Mouse (Mus musculus) adrenal gland, postnatal 25 days (tissue): ENCODE results near the gene Arhgef6. TPM values are rescaled to one million over a fixed set of nuclear protein-coding genes. Genes with fewer than 3 reads are reported as not detected.

ENCODE experiments used
- DNase-seq: peaks from one replicate; pipeline ENCODE4 v3.0.0; 2021; ENCODE audit warnings: mixed read lengths
- total RNA-seq: library from RNA; stranded (reverse); gene quantifications from 2 replicates; pipeline ENCODE4 v1.2.3, GENCODE M21; 2021

Arhgef6 gene
- total RNA-seq, 1 experiment from 2014 or later: 52.8 TPM

DNA sequence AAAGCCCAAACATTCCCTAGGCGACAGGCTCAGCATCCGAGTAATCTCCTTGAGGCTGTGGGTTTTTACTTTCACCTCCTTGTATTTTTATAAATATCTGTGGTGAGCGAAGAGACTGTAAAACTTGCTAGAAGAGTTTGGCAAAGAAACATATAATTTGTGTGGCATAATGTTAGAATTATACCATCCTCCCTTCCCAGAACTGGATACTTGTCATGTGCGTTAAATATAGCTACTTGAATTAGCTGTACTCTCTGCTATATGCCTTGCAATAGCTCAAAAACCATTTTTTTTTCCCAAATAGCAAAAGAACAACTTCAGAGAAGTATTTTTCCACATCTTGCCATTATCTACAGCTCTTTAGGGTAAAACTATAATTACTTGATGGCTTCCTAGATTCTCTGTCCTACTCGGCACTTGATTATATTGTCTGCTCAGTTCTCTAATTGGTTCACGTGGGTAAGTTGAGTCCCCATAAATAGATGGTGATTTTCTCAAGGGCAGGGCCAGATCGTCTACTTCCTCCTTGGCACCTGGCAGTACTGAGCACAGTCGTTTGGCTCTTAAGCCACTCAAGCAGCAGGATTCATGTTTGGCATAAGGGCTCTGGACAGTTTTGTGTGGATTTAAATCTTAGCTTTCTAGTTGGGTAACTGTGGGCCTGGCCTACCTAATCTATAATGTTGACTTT, 35.2 kb downstream of the Arhgef6 start:
- no peak for DNase-seq

DNA sequence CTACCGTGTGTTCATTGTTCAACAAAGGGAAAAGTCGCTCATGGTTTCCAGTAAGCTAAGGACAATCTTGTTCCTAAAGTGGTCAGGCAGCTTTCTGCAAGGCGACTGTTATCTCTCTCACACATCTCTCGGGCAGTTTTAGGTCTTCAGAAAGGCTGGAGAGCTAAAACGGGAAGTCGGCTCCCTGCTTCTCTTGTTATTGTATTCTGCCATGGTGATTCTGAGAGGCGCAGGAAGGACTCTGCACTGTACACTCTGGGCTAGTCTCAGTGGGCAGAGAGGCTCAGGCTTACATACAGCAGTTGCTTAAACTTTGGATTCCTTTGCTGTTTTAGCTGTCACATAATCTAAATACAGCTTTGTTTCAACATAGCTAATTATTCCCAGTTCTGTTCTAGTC, 39.6 kb downstream of the Arhgef6 start:
- DNase-seq: no peak

DNA sequence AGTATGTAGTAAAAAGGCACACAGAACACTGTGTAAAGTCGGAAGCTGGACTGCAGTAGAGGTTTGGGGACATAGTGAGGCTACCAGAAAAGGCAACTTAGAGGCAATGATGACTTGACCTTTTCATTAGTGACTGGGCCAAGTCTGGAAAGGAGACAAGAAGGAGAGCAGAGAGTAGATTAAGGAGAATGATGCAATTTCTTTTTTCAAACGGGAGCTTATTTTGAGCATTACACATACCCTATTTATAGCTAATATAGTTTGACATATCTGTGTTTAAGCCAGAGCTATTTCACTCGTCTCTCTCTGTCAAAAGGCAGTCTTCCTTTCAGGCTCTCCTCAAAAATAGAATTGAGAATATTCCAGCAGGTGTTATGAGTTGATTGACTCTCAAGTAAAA, 50.1 kb downstream of the Arhgef6 start:
- no peak for DNase-seq

DNA sequence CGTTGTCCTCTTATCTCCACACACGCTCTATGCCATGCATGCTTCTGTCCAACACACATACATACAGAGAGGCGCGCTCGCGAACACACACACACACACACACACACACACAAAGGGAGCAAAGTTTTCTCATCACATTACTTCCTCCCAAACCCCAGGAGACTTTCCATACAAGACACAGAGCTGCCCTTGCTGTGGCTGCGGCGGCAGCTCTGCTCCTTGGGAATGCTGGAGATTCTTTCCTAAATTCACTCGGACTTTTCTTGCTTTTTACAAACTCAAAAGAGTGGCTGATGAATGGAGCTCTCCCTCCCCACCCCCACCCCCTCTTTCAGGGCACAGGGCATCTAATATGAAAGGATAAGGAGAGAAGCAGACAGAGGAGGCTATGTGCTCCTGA, 52.2 kb downstream of the Arhgef6 start:
- DNase-seq: no peak

DNA sequence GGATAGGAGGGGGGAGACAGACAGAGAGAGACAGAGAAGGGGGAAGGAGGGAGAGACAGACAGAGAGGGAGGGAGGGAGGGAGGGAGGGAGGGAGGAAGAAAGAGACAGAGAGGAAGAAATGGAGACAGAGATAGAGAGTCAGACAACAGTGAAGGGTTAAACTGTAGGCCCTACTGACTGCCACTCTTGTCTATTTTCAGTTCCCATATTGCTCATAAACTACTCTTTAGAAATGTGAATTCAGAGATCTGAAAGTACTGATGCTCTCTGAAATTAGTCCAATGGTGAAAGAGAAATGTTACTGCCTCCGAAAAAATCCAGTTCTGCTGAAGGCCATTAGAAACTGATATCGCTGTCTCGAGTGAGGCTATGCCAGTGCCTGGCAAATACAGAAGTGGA, 56.3 kb downstream of the Arhgef6 start:
- DNase-seq: no peak

DNA sequence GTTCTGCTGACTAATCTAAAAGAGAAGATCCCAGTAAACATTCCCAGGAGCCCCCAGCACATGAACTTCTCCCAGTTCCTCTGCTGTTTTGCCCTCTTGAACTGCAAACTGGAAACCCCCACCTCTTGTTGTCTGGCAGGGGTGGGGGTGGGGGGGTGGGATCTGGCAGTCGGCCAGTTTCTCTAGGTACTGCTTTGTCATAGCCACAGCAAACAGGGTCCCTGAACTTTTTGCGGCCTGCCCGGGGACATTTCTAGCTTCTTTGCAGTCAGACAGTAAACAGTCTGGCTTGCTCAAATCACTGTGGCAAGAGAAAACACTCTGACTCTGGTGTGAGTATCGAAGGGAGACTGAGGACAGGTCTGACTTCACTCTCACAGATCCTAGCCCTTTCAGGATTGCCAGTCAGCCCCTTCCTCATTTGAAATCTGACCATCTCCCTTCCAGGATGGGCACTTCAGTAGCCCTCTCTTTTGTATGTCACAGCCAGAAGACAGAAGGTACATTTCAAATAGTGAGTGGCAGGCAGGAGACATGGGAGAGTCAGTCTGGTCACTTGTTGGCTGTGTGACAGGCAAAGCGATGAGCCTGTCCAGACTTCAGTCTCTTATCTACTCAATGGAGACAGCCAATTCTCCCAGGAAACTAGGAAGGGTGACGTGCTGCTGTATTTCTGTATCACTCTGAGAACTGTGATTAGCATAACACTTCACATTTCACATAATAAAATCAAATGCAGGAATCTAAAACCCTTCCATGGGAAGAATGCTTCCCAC, 60.8 kb downstream of the Arhgef6 start:
- DNase-seq: no peak

DNA sequence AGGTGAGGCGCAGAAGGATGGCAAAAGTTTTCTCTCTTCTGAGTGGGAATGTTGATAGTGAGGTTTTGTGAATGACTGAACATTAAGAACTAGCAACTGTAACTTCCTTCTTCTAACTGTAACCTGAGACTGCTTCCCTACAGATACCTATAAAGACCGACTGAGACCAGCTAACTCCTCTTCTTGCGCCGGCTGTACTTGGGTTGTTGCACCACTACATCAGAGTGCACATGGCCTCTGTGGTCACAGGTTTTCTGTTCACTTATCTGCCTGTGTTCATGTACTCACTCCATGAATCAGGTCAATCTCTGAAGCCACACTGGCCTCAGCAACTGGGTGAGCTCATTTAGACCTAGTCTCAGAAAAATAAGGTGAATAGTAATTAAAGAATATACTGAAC, 75.0 kb downstream of the Arhgef6 start:
- DNase-seq: no peak

DNA sequence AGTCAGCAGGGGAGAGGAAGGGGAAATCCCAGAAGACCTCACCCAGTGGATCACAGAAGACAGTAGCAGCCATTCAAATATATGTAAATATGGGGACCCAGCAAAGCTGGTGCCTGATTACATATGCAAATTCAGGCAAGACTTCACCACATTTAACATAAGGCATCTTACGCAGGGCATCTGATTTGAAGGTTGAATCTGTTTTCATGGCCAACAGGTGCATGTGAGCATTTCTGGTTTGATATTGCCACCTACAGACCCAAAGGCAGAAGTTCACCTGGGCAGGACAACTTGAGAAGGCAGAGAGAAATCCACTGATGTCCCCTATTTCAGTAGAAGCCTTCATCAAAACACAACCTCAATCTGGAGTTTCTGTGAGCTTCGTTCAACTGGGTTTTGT, 77.8 kb downstream of the Arhgef6 start:
- DNase-seq: no peak

DNA sequence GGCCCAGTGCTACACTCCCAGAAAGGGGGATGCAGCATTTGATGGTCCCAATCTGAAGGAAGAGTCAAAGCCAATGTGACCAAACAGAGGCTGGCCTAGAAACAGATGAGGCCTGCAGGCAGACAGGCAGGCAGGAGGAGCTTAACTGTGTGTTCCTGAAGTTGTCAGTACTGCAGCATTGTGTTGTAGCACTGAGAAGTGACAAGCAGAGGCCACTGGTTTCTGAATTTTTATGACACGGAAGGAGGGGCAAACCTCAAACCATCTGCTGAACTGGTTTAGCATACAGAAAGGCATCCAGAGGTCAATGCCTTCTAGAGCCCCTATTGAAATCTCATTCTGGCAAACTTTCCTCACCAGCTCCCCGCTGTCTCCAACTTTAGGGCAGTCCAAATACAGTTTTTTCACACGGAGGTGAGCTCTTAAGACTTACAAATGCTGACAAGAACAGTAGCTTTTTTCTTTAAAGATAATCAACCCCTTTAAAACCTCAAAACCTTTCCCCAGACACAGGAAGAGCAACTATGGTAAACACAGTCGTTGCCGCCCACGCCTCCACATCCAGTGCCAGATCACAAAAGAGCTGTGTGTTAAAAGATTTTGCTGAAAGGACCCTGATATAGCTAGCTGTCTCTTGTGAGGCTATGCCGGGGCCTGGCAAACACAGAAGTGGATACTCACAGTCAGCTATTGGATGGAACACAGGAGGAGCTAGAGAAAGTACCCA, 85.0 kb downstream of the Arhgef6 start:
- no peak for DNase-seq

DNA sequence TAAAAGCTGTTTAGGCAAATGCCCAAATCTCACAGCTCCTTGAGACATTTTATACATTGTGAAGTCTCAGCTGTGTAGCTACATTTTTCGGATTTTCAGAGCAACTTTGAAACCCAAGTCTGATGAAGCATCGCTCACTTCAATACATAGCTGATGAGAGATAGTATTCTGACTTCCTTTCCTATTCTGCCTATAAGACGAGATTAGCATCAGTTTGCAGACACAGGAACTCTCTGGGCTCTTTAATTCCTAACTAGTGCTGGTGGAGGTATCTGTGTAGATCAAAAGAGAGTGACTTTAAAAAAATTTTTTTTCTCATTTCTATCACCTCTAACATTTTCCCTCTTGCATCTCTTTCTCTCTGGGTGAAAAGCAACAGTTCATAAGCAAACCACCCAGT, 100.0 kb downstream of the Arhgef6 start:
- DNase-seq: no peak

DNA sequence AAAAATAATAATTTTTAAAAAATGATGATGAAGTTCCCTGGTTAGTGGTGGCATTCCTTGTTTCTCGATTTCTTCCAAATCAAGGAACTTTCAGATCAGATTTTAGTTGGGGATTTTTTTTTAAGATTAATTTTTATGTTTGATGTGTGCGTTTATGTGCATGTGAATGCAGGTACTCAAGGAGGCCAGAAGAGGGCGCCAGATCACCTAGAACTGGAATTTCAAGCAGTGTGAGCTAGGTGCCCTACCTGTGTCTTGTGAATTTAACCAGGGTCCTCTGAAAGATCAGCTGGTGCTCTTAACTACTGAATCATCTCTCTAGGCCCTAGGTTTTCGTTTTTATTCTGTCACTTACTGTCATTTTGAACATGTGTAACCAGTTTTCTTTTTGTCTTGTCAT, 102.5 kb downstream of the Arhgef6 start:
- no peak for DNase-seq

DNA sequence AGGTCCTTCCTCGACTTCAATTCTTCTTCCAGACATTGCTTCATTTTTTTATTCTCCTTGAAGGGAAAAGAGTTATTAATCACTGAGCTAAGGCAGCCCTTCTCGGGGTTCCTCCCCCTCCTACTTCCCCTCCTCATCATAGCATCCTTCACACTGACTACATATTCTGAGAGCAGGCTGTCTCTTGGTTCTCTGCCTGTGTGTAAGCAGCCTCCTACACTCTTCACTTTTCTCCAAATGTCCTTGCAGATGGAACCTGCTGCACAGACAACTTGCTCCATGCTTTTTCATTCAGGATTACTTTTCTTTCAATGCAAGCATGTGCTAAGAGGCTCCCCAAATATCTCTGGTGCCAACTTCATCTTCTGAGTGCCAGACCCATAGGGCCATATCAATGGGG, 104.9 kb downstream of the Arhgef6 start:
- no peak for DNase-seq

DNA sequence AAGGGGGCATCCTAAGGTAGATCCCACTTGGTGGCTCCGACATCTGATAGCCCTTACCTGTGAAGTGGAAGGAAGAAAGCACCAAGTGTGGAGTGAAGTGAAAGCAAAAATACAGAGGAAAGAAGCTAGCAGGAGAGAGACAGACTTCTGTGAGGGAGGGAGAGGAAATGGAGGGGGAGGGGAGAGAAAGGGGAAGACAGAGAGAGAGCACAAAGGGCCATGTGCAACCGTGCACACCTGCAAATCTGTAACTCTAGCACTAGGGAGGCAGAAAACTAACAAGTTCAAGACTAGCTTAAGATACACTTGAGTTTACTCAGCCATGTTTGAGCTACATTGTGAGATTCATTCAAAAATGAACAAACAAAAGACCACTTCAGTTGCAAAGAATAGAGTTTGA, 110.4 kb downstream of the Arhgef6 start:
- no peak for DNase-seq

DNA sequence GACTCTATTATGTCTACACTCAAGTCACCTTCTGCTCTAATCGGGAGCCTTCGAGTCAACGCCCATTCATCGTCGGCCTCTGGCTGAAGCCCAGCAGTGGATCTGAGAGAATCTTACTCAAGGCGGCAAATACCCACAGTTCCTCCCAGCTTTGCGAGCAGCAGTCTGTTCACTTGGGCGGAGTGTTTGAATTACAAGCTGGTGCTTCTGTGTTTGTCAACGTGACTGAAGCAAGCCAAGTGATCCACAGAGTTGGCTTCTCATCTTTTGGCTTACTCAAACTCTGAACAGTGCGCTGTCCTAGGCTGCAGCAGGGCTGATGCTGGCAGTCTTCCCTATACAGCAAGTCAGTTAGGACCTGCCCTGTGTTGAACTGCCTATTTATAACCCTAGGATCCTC, 115.2 kb downstream of the Arhgef6 start:
- no peak for DNase-seq

DNA sequence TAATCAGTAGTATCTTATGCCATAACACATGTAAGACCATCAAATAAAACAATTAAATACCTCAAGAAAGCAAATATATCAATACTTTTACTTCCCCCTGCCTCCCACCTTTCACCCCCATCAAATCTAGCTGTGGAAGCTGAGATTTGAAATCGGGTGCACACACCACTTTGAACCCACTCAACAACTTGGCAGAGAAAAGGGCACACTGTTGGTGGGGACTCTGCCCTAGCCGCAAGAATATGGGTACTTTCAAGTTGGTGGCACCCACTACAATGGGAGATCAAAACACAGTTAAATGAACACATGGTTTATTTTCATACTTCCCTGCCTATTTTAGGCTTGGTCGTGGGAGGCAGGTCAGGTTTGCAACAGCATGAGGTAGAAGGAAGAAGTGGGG, 116.6 kb downstream of the Arhgef6 start:
- no peak for DNase-seq

DNA sequence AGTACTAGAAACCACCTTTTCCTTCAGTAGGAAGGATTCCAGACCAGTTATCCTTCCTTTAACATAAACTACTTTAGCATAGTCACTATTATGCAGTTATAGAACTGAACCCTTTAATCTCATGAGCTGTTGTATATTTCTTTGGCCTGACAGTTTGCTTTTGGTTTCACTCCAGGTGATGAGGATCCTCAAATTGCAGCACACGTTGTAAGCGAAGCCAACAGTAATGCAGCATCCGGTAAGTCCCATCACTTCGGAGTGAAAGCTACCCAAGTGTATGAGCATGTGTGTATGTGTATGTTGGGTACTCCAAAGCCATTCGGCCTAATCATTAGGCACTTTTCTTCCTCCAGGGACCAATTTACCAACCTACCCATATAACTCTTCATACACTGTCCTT, 119.0 kb downstream of the Arhgef6 start:
- DNase-seq: no peak

DNA sequence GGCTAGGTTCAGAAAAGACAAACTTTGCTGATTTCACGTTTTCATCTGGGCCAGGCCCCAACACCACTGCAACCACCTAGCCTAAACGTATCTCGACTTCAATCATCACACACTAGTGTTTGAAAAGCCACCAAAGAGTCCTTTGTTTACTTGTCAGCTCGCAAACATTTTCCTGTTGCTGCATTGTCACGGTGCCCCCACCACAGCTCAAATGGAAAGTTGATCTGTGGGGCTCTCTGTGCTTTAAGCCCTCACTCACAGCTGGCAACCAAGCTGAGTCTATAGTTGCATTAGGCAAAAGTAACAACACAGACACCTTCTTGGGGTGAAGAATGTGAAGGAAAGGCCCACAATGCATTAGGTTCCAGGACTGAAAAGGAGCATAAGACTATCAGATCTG, 122.3 kb downstream of the Arhgef6 start:
- DNase-seq: no peak

DNA sequence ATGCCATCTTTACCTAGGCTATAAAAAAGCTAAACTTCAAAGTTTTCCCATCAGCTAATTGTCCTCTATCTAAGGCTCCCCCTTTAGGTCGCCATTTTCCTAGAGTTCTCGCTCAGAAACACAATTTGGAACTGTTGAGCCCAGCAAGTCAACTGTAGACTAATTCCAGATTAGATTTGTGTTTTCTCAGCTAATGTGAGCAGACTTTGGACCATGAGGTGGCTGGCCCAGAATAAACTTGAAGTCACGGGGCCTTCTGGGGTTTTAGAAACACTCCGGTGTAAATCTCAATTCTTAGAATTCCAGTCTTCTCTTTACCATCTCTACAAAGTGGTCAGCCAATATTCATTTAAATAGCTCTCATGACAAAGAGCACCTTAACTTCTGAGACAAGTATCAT, 123.0 kb downstream of the Arhgef6 start:
- DNase-seq: no peak

DNA sequence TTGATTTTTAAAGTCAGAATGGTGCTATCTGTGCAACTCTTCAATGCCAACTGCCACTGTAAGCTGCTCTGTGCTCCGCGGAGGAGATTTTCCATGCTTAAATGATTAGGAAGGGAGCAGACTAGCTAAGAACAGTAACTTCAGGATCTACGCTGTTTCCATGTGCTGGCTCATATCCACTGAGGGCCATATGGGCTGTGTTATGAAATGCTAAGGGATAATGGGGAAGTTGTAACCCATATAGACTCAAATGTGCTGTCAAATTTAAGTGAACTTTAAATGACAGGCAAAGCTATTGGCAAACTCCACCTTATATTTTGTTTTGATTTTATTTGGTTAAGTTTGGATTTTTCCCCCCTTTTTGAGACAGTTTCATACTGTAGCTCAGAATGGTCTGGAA, 125.7 kb downstream of the Arhgef6 start:
- no peak for DNase-seq

DNA sequence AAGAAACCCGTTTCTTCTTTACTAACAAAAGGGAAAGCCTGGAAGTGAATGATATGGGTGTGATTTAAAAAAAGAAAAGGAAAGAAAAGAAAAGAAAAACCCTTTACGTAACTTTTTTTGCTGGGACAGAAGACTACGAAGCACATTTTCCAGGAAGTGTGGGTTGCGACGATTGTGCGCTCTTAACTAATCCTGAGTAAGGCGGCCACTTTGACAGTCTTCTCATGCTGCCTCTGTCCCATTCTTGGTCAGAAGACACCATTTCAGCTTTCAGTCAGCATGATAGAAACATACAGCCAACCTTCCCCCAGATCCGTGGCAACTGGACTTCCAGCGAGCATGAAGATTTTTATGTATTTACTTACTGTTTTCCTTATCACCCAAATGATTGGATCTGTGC, 126.7 kb downstream of the Arhgef6 start, which contains the start of gene Cd40lg:
Gene Cd40lg (plus strand): TSS at position 268 of the 400 bp plus-strand sequence.
- DNase-seq: no peak

DNA sequence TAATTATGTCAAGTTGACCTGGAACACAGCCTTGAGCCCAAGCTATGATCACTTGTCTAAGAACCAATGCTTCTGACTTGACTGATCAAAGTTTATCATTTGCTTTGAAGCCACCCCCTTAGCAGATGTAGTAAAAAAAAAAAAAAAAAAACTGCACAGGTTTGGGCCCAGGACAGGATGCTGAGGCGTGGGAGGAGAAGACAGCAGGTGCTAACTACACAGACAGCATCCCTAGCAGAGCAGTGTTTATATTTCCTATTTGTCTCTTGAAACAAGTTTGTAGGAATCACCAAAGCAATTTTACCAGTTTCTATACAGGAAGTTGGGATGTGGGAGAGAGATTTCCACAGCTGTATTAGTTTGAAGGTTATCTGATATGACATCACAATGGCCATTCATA, 127.9 kb downstream of the Arhgef6 start:
- no peak for DNase-seq

DNA sequence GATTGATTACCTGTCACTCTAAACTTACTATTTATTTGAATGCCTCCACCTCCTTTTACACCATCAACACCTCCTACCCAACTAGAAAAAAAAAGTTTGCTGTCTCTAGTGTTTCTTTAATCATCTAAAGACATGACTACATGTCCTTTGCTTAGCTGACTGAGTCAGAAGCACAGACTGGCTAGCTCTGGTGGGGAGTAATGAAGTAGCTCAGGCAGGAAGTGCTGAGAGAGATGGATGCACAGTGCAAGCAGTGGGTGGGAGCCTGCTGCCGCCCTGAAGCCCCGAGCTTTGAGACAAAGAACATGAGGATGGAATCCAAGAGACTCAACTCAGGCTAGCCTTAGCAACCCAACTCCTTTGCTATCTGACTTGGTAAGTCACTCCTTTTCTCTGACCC, 138.1 kb downstream of the Arhgef6 start:
- no peak for DNase-seq

DNA sequence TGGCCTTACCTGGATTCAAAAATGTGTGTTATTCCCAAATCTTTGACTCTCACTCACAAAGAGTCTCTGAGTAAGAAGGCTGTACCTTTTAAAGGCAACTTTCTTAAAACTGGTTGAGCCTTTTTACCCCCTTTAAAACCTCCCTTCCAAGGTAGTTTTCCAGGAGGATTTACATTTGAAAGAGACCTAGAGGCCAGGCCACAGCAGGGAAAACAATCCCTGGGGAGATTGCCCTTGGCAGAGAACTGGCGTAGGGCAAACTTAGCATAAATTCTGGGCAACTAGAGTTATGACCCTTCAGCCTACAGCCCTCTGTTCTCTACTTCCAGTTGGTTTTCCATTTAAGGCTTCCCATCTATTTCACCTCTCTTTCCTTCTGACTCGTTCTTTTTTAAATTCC, 140.5 kb downstream of the Arhgef6 start:
- no peak for DNase-seq
